Mouse (Mus musculus) T-cell, adult 66 days (primary cell): ENCODE data around the gene Sbpl. TPM values are rescaled to one million over a fixed set of nuclear protein-coding genes. Genes with fewer than 3 reads are reported as not detected.

Experiments
- total RNA-seq, 2 experiments: library from RNA; stranded (reverse); gene quantifications; 3 replicates in 1 of 2; 4 replicates in 1 of 2; pipeline ENCODE4 v1.2.4; 2023

Gene Sbpl
- total RNA-seq, result not detected

DNA sequence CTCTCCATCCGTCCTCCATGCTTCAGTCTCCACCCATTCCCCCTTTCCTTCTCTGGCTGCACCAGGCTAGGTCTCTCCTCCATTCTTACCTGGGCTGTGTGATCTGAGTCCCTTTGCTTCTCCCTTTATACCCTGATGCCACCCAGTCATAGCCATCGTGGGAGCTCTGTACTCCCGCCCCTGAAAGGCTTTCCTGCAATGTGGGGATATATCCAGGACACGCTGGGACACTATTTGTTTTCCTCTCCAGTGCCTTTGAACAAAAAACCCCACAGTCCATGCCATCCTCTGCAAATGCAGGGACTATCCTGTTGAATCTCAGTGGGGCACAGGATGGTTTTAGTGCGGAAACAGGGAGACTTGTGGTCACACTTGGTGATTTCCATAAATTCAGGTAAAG is at the start of gene Sbpl:
TSS of gene Sbpl (minus strand) at position 101 of the 400 bp plus-strand sequence.

GRCm38 (mm10) chr17:23997901-23998300 is 42.8 kb upstream of the Sbpl start, which contains the start of gene Prss22:
Gene Prss22 (minus strand): TSS chr17:23998100.

DNA sequence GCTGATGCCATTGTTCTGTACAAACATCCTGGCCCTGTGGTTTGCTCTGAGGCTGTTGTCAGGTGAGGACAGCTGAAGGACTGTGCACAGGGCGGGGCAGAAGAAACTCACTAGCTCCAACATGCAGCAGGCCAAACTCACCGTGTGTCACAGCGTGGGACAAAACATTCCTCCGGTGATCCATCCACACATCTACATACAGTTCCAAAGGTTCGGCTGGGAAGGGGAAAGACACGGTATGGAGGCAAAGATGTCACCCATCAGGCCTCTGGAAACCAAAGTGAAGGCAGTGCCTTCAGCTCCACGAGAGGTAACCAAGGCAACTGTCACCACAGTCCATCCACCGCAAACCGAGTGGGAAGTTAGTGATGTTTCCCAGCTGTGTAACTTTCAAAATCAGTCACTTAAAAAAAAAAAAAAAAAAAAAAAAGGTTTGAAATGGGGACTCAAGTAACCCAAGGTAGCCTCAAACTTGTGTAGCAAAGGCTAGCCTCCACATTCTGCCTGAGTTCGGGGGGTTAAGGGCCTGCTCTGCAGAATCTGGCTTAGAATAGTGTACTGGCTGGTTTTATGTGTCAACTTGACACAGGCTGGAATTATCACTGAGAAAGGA is 25.3 kb upstream of the Sbpl start, which contains the start of gene Prss30:
TSS of gene Prss30 (minus strand) at position 270 of the 613 bp plus-strand sequence.

GRCm38 (mm10) chr17:23941372-23941771 is 13.7 kb downstream of the Sbpl start, which contains the start of gene Sbp:
Gene Sbp (plus strand): TSS chr17:23941672.

GRCm38 (mm10) chr17:23917158-23917557 is 37.9 kb downstream of the Sbpl start, which contains the start of gene Dcpp3:
Gene Dcpp3 (plus strand): TSS chr17:23917458.

Other genes with a start within 250 kb of the Sbpl start
- gene 1520401A03Rik, start 232.5 kb downstream of the Sbpl start, total RNA-seq, result not detected
- gene Pkmyt1, start 228.9 kb downstream of the Sbpl start, total RNA-seq, result 10 to 100 TPM; 35.4 to 36.1 TPM
- 1 to 10 TPM; 2.5 to 6.1 TPM for gene Paqr4, start 214.4 kb downstream of the Sbpl start, total RNA-seq
- 1 to 10 TPM; 2.6 to 2.9 TPM for gene Kremen2, start 209.4 kb downstream of the Sbpl start, total RNA-seq
- 10 to 100 TPM; 29.1 to 32.6 TPM for gene Flywch1, start 183.7 kb downstream of the Sbpl start, total RNA-seq
- gene Flywch2, start 169.2 kb downstream of the Sbpl start, total RNA-seq, result under 1 TPM in 1 of 2 experiments, not detected in 1; 0.89 TPM
- gene Srrm2, start 164.7 kb downstream of the Sbpl start, total RNA-seq, result 1,000 to 10,000 TPM; 1,478 to 1,622 TPM
- 100 to 1,000 TPM; 205 to 212 TPM for gene Elob, start 126.1 kb downstream of the Sbpl start, total RNA-seq
- not detected for gene Prss33, start 119.2 kb downstream of the Sbpl start, total RNA-seq
- gene Prss32, start 111.4 kb downstream of the Sbpl start, total RNA-seq, result not detected
- gene Prss41, start 111.1 kb downstream of the Sbpl start, total RNA-seq, result 1 to 10 TPM; 1.0 to 1.2 TPM
- not detected for gene Prss21, start 87.2 kb downstream of the Sbpl start, total RNA-seq
- not detected for gene Dcpp1, start 74.4 kb downstream of the Sbpl start, total RNA-seq
- not detected for gene Dcpp2, start 74.4 kb downstream of the Sbpl start, total RNA-seq
- not detected for gene Dcpp3, start 37.8 kb downstream of the Sbpl start, total RNA-seq
- gene Sbp, start 13.6 kb downstream of the Sbpl start, total RNA-seq, result not detected
- gene Prss30, start 25.3 kb upstream of the Sbpl start, total RNA-seq, result 1 to 10 TPM; 1.4 to 1.7 TPM
- gene Prss22, start 42.8 kb upstream of the Sbpl start, total RNA-seq, result not detected
- not detected for gene Prss27, start 82.9 kb upstream of the Sbpl start, total RNA-seq
- gene Kctd5, start 118.2 kb upstream of the Sbpl start, total RNA-seq, result 10 to 100 TPM; 33.8 to 39.2 TPM
- 100 to 1,000 TPM in 1 of 2 experiments, 10 to 100 TPM in 1; 95.5 to 101 TPM for gene Pdpk1, start 195.7 kb upstream of the Sbpl start, total RNA-seq
- gene Amdhd2, start 208.5 kb upstream of the Sbpl start, total RNA-seq, result 10 to 100 TPM; 27.0 to 27.6 TPM
- gene Atp6v0c, start 214.4 kb upstream of the Sbpl start, total RNA-seq, result 100 to 1,000 TPM; 144 to 153 TPM